Mouse (Mus musculus) adrenal gland, postnatal 10 days (tissue): ENCODE results near the gene Frmd5. TPM values are rescaled to one million over a fixed set of nuclear protein-coding genes. Genes with fewer than 3 reads are reported as not detected.

Source experiments
- DNase-seq: peaks from one replicate; pipeline ENCODE4 v3.0.0; 2021; ENCODE audit warnings: mixed read lengths
- total RNA-seq, 2 experiments: library from RNA; stranded (reverse); gene quantifications; 2 replicates each; pipeline ENCODE4 v1.2.3; 2021

The Frmd5 gene
- total RNA-seq, 2 experiments from 2014 or later, result 61.2 to 62.7 TPM

DNA sequence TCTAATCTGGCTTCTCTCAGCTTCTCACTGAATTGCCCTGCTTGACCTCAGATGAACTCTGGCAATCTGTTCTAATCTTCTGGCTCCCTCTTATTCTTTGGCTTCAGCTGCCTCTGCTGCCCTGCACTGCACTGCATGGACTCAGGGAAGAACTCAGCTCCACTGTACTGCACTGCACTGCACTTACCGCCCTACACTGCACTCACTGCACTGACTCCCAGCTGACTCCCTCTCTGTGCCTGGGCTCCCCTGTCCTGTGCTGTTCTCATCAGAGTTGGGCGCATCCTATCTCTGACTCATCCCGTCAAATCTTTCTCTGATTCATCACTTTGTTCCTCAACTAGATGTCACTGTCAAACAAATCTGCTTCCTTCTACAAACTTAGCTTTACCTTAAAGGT lies 124.5 kb downstream of the Frmd5 start:
- no peak for DNase-seq

- DNase-seq, result peak; percentile 26
These were observed 127.2 kb downstream of the Frmd5 start for GRCm38 (mm10) chr2:121679711-121680110.

DNA sequence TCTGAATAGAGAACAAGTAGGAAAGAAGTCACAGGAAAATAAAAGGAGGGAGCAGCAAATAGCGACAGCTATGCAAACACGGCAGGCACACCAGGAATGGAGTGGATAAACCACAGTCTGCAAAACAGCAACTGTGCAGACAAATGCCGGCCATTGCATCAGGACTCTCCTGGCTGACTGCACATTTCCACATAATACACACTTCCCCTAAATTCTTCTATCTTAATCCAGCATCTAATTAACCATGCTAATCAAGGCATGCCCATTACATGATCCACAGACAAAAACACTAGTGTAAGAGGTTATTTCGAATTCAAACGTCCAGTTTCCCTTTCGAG lies 129.3 kb downstream of the Frmd5 start:
- no peak for DNase-seq

- DNase-seq, result no peak
These were observed 129.8 kb downstream of the Frmd5 start for GRCm38 (mm10) chr2:121676951-121677648.

DNA sequence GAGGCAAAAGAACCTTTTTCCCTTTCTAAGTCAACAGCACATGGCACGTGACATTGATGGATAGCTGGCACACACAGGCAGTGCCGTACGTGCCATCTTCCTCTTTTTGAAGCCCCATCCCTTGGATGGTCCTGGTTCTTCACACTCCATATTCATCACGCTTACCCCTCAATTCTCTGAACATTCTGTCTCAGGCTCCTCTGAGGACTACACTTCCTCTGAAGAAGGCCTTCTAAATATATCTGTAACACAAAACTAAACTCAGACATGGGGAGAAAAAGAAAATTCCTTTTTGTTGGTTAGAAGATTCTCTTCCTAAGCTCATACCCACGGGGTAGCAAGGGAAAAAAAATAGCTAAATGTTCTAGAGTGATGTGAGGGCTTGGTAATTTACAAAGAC lies 131.0 kb downstream of the Frmd5 start:
- no peak for DNase-seq

GRCm38 (mm10) chr2:121675136-121675535 lies 131.8 kb downstream of the Frmd5 start:
- no peak for DNase-seq

DNA sequence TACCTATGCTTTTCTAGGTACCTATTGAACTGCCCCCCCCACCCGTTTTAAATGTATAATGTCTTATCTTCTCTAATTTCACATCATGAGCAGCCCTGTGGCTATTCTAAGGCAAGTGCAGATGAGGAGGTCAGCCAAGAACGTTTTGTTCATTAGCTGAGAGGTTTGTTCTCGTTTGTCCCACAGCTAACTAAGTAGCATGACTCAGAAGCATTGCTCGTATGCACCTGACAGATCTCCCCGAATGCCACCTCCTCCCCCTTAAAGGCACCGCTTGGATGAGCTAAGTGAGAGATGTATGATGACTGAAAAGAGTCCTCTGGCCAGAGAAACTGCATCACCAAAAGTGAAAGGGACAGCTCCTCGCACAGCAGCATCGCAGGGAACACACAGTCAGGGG lies 132.7 kb downstream of the Frmd5 start:
- no peak for DNase-seq

DNA sequence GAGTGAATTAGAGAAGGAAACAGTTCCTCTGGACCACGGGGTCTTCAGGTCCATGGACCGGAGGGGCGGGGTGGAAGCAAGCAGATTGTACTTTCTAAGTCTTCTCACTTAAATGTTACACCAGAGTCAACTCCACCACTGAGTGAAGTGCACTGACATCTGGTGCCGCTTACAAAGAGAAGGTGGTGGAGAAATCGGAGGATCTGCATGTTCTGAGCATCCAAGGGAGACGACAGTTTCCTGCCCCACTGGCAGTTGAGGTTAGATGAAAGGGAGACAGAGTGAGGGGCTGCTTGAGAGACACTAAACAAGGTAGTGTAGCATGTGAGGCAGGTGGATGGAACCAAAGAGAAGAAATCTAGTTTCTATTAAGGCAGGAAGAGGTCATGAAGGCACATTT lies 137.0 kb downstream of the Frmd5 start:
- DNase-seq, result no peak

DNA sequence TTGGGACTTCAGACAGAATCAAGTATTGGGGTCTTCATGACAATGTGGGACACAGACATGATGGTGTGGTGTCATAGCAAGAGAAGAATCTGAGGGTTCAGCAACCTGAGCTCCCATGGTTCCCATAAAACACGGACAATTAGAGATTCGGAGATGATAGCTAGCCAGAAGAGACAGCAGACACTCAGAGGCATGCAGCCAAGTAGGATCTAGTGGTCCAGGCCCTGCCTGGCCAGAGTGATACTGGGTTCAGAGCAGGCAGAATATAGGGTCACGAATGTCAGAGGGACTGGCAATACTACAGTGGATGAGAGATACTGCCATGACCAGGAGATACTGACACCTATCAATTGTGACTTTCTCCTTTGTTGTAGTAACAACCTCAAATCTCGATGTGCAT lies 138.6 kb downstream of the Frmd5 start:
- no peak for DNase-seq

DNA sequence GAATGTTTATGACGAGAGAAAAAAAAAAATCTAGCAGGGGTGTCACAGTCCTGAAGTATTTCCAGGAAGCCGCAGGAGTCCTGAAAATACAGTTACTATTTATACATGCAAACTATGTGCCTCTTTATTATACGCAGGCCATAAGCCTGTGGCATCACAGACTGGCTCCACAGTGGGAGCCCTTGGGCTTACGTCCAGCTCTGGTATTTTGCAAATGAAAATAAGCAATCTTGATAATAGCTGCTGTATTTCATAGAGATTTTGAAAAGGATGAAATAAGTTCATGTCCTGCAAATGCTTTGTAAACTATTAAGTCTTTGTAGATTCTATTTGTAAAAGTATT lies 145.8 kb downstream of the Frmd5 start:
- DNase-seq, result peak; percentile 46

DNA sequence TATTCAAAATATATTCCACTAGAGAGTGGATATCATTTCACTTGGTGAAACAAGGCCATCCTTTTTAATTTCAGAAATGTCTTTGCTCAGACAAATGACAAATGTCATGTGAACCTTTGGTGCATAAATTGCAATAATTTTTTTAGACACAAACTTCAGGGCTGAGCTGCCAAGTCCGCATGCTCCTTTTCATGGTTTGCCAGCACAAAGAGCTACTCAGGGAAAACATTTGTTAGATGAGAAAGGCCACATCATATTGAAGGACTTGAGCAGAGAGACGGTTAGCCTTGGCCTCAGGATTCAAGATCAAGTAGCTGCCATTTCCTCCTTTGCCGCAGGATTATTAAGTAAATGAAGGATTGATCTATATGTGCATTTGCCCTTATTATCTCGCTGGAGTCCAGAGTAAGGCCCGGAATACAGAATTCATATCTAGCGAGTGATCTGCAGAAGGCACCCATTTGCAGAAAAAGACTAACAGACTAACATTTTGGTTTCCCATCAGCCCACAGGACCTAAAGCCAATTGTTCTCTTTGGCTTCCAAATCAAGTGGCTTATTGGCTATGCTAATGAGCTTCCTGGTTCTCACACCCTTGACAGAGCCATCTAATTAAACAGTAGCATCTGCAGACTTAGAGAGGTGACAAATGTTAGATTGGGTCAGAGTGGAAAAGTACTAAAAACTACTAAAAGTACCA lies 146.3 kb downstream of the Frmd5 start:
- peak; percentile 51 for DNase-seq

- no peak for DNase-seq
These were observed 147.5 kb downstream of the Frmd5 start for GRCm38 (mm10) chr2:121659350-121659749.

GRCm38 (mm10) chr2:121658123-121658767 lies 148.6 kb downstream of the Frmd5 start:
- no peak for DNase-seq

DNA sequence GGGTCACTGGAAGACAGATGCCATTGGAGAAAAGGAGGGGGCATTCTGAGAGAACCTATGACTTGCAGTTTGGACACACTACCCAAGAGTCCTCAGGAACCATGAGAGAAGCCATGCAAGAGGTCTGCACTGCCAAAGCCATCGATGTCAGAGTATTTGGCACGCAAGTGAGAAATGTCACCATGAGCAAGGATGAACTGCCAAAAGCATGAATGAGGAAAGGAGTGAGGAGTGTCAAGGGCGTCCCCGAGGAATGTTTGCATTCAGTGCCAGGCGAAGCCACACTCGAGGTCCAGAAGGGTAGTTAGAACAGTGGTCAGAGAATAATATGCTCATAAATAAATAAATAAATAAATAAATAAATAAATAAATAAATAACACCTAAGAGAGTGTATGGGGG lies 150.9 kb downstream of the Frmd5 start:
- peak; percentile 66 for DNase-seq

- no peak for DNase-seq
These were observed 151.8 kb downstream of the Frmd5 start for GRCm38 (mm10) chr2:121655106-121655505.

DNA sequence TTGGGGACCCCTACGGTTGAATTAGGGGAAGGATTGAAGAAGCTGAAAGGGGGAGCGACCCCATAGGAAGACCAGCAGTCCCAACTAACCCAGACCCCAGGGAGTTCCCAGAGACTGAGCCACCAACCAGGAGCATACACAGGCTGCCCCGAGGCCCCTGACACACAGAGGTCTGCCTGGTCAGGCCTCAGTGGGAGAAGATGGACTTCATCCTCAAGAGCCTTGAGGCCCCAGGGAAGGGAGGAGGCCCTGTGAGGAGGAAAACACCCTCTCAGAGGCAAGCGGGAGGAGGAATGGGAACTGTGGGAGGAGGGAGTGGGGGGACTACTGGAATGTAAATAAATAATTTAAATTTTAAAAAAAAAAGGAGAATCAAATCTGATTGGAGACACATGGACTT lies 160.4 kb downstream of the Frmd5 start:
- DNase-seq, result no peak

GRCm38 (mm10) chr2:121642934-121643333 lies 164.0 kb downstream of the Frmd5 start:
- DNase-seq, result no peak

DNA sequence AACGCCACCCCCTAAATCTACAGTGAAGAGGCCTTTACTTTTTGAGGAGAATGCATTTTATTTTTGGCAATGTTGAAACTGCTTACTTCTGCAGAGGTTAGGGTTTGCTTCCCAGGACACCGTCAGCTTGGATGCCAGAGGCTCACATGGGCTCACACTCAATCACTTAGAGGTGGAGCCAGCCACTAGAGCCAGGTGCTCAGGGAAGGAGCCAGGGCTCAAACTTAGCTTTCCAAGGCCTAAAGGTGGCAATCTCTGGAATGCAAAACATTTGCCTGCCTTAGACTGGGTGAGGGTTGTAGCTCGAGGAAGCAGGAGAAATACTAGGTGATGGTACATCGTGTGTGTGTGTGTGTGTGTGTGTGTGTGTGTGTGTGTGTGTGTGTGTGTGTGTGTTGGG lies 174.8 kb downstream of the Frmd5 start:
- DNase-seq, result no peak

- no peak for DNase-seq
These were observed 176.6 kb downstream of the Frmd5 start for GRCm38 (mm10) chr2:121630286-121630685.

DNA sequence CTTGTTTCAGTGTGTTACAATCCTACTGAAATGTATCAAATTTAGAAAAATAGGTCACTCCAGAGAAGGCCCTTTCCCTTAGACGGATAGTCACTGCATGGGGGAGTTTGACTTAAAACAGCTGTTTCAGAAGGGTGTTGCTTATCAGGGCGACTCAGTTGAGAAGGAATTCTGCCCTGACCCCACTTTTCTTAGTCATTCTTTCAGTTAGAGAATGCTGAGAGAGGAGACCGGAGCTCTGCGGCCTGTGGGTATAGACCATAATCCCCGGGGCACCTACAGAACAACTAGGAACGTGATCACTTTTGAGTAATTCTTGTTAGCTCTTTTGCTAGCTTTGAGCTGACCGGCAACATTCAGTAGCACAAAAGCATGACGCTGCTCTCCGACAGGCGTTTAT lies 178.6 kb downstream of the Frmd5 start:
- no peak for DNase-seq

- no peak for DNase-seq
These were observed 181.0 kb downstream of the Frmd5 start for GRCm38 (mm10) chr2:121625901-121626300.

DNA sequence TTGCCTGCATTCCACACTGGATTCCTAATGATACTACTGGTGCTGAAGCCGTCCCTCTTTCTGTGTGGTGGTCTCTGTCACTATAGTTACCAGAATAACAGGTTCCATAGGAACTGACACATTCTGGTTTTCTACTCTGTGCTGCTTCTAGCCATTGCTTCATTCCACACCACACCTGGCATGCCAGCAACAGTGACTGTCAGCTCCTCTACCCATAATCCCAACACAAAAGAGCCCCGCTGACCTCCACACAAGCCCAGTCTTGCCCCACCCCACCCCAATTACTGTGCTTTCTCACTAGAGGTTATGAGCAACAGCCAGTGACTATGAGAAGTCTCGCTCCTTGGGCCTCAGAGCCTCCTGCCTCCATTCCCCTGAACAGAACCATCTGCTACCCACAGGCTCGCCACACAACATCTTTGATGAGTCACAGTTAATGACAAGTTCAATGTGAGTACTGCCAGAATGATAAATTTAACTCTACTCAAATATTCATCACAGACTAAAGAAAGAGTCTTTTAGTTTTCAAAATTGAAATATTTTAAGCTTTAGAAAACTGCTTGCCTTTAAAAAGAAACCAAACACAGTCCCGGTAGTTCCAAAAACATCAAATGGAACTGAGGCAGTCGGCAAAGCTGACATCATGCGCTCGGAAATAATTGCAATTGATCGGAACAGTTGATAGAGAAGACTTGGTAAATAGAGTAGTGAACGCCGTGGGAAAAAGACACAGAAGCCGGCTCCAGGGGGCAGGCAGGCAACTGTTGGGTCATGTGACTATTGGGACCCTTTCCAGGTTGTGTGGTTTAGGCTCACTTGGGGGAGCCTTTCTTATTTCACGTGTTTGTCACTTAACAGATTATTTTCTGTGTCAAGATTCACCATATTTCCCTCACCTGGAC lies 185.4 kb downstream of the Frmd5 start:
- no peak for DNase-seq
